Comparison of ENCODE assay signal across 7 mouse cellular contexts in genomic region chr12:80759713-80760395, GRCm38 (mm10). TPM values are rescaled to one million over a fixed set of nuclear protein-coding genes. Genes with fewer than 3 reads are reported as not detected.
DNase-seq lines count a peak whose midpoint lies in the region; ATAC-seq and TF ChIP-seq lines count a peak whose summit lies in the region.

No protein-coding gene starts in this region.

- no peaks in the 10 kb centered on the region for H3K9me3 ChIP-seq in embryonic facial prominence, embryonic 11.5 days (replicated peaks; ENCODE audit: control insufficient read depth, low read length)
- H3K9me3 ChIP-seq in hindbrain, embryonic 15.5 days = no peaks in the 10 kb centered on the region
- no peaks in the 10 kb centered on the region for H3K9me3 ChIP-seq in limb, embryonic 12.5 days

- peaks cover 20% of the 10 kb centered on the region for H3K4me1 ChIP-seq in testis, adult 2 months (ENCODE audit: control insufficient read depth, insufficient read depth, low read length)
- H3K4me1 ChIP-seq in embryonic facial prominence, embryonic 11.5 days (ENCODE audit: control insufficient read depth, insufficient read depth, low read length) = peaks cover 9% of the 10 kb centered on the region
- H3K4me1 ChIP-seq in hindbrain, embryonic 15.5 days (replicated peaks) = peaks cover 33% of the 10 kb centered on the region
- peaks cover 30% of the 10 kb centered on the region for H3K4me1 ChIP-seq in limb, embryonic 12.5 days (replicated peaks)

- H3K27me3 ChIP-seq in testis, adult 2 months (ENCODE audit: control insufficient read depth, insufficient read depth, low read length) = no peaks in the 10 kb centered on the region
- peaks cover 36% of the 10 kb centered on the region for H3K27me3 ChIP-seq in embryonic facial prominence, embryonic 11.5 days (ENCODE audit: control insufficient read depth, insufficient read depth, low read length)
- no peaks in the 10 kb centered on the region for H3K27me3 ChIP-seq in hindbrain, embryonic 15.5 days
- H3K27me3 ChIP-seq in limb, embryonic 12.5 days = peaks cover 78% of the 10 kb centered on the region

- ATAC-seq in embryonic facial prominence, embryonic 11.5 days (replicated peaks; ENCODE audit: insufficient number of reproducible peaks, low FRiP score, low TSS enrichment, low read depth) = no peak
- ATAC-seq in hindbrain, embryonic 15.5 days (ENCODE audit: low FRiP score, low read depth) = peak; percentile 63
- no peak for ATAC-seq in limb, embryonic 12.5 days (ENCODE audit: insufficient number of reproducible peaks, insufficient read depth, low FRiP score, low TSS enrichment, low read depth)

- peak overlapping the region; percentile 58 for H3K9ac ChIP-seq in embryonic facial prominence, embryonic 11.5 days (replicated peaks; ENCODE audit: low read length)
- peak overlapping the region; percentile 69 for H3K9ac ChIP-seq in hindbrain, embryonic 15.5 days
- peak overlapping the region; percentile 47; the same call in 1 of the 2 replicates for H3K9ac ChIP-seq in limb, embryonic 12.5 days (replicated peaks)

- TF ChIP-seq CTCF in testis, adult 2 months (IDR thresholded peaks at IDR 0.05; ENCODE audit: control insufficient read depth, insufficient read depth, insufficient replicate concordance, low read depth, low read length) = no peak

- DNase-seq in testis, postnatal 10 days (ENCODE audit: low spot score) = no peak
- peak; percentile 44 for DNase-seq in embryonic facial prominence, embryonic 11.5 days (ENCODE audit: low spot score)
- DNase-seq in right cerebral cortex, postnatal 10 days (ENCODE audit: low spot score in 2 of 2) = peak; percentile 62 to 68
- no peak for DNase-seq in c-Kit-positive CD71-positive TER-119-positive erythroid progenitor cells, embryonic 14.5 days (ENCODE audit: low spot score)

- peak overlapping the region; percentile 53 for H3K4me3 ChIP-seq in testis, adult 2 months (ENCODE audit: control insufficient read depth, low read depth, low read length)
- H3K4me3 ChIP-seq in embryonic facial prominence, embryonic 11.5 days (ENCODE audit: low read depth, low read length) = peak overlapping the region; percentile 41
- peak overlapping the region; percentile 61 for H3K4me3 ChIP-seq in hindbrain, embryonic 15.5 days
- peak overlapping the region; percentile 53 for H3K4me3 ChIP-seq in limb, embryonic 12.5 days (replicated peaks)

- H3K4me2 ChIP-seq in embryonic facial prominence, embryonic 11.5 days (ENCODE audit: low read depth, low read length) = peak overlapping the region; percentile 98
- peak overlapping the region; percentile 68 for H3K4me2 ChIP-seq in hindbrain, embryonic 15.5 days
- H3K4me2 ChIP-seq in limb, embryonic 12.5 days = peak overlapping the region; percentile 84

- no peak for TF ChIP-seq POLR2A in testis, adult 2 months (IDR thresholded peaks at IDR 0.05; ENCODE audit: control insufficient read depth, low read depth, low read length)

- H3K36me3 ChIP-seq in testis, adult 2 months (ENCODE audit: control insufficient read depth, insufficient read depth, low read length) = no peaks in the 10 kb centered on the region
- H3K36me3 ChIP-seq in embryonic facial prominence, embryonic 11.5 days (replicated peaks; ENCODE audit: control insufficient read depth, insufficient read depth, low read depth, low read length) = no peaks in the 10 kb centered on the region; the same call in 1 of the 2 replicates
- peaks cover 38% of the 10 kb centered on the region for H3K36me3 ChIP-seq in hindbrain, embryonic 15.5 days
- no peaks in the 10 kb centered on the region for H3K36me3 ChIP-seq in limb, embryonic 12.5 days

- no peak overlapping the region for H3K27ac ChIP-seq in testis, adult 2 months (ENCODE audit: control insufficient read depth, insufficient read depth, low read depth, low read length)
- 0 out of 2 replicates have a peak overlapping the region, but pooled peaks have one; percentile 25 for H3K27ac ChIP-seq in embryonic facial prominence, embryonic 11.5 days (replicated peaks; ENCODE audit: low read depth, low read length)
- peak overlapping the region; percentile 94 for H3K27ac ChIP-seq in hindbrain, embryonic 15.5 days (replicated peaks)
- H3K27ac ChIP-seq in limb, embryonic 12.5 days = no peak overlapping the region

- WGBS in embryonic facial prominence, embryonic 11.5 days = 1% methylated on average over 22 of the region's 22 CpGs
- WGBS in hindbrain, embryonic 15.5 days = under 1% methylated on average over 22 of the region's 22 CpGs
- 1% methylated on average over 22 of the region's 22 CpGs for WGBS in limb, embryonic 12.5 days

RNA-seq across cellular contexts. Expression of gene Ccdc177, which starts 0.6 kb away (rescaled TPM):
- polyA plus RNA-seq in testis, adult 2 months (2012; rRNA removed) = 0.05 TPM in 2 replicates
- polyA plus RNA-seq in embryonic facial prominence, embryonic 11.5 days (2014; fragmentation: Nextera tagmentation; extraction: Ambion mirVana) = 1.3 and 1.4 TPM in 2 replicates
- 4.0 and 4.4 TPM in 2 replicates for polyA plus RNA-seq in hindbrain, embryonic 15.5 days (2015; fragmentation: Nextera tagmentation; extraction: Ambion mirVana)
- 0.17 and 0.34 TPM in 2 replicates for polyA plus RNA-seq in limb, embryonic 12.5 days (2016; fragmentation: Nextera tagmentation; extraction: Ambion mirVana)

RNA-seq across cellular contexts. Expression of gene Susd6, which starts 30.5 kb away (rescaled TPM):
- polyA plus RNA-seq in testis, adult 2 months (2012; rRNA removed) = 46.0 and 48.2 TPM in 2 replicates
- 13.8 and 14.9 TPM in 2 replicates for polyA plus RNA-seq in embryonic facial prominence, embryonic 11.5 days (2014; fragmentation: Nextera tagmentation; extraction: Ambion mirVana)
- 12.6 and 13.1 TPM in 2 replicates for polyA plus RNA-seq in hindbrain, embryonic 15.5 days (2015; fragmentation: Nextera tagmentation; extraction: Ambion mirVana)
- 14.1 and 16.6 TPM in 2 replicates for polyA plus RNA-seq in limb, embryonic 12.5 days (2016; fragmentation: Nextera tagmentation; extraction: Ambion mirVana)

Comparison
In these comparisons a context has a peak if more than half of its experiments do, and no peak if none do; other contexts are left out.
1. H3K27ac ChIP-seq: peak in embryonic facial prominence, embryonic 11.5 days (single experiment) and hindbrain, embryonic 15.5 days (single experiment); none in testis, adult 2 months (single experiment) and limb, embryonic 12.5 days (single experiment).
2. DNase-seq: peak in embryonic facial prominence, embryonic 11.5 days (single experiment) and right cerebral cortex, postnatal 10 days (2 of 2); none in testis, postnatal 10 days (single experiment) and c-Kit-positive CD71-positive TER-119-positive erythroid progenitor cells, embryonic 14.5 days (single experiment).
3. Peak in every context shown above with its lines, with median percentiles within 50 percentile points of each other: H3K4me3 ChIP-seq, H3K4me2 ChIP-seq and H3K9ac ChIP-seq.